Mouse (Mus musculus) A20 (cell line): ENCODE measurements around the gene Hcrtr2.

Source experiments
- DNase-seq: peaks from one replicate; pipeline ENCODE4 v3.0.0-alpha.2; 2011; ENCODE audit warnings: low read depth, low spot score

Hcrtr2 gene

GRCm38 (mm10) chr9:76235945-76236503 lies 87.6 kb downstream of the Hcrtr2 start:
- no peak for DNase-seq

- no peak for DNase-seq
Observed at GRCm38 (mm10) chr9:76234899-76235298, 88.8 kb downstream of the Hcrtr2 start.

GRCm38 (mm10) chr9:76230400-76230799 lies 93.3 kb downstream of the Hcrtr2 start:
- no peak for DNase-seq

GRCm38 (mm10) chr9:76217178-76217975 lies 106.3 kb downstream of the Hcrtr2 start:
- DNase-seq = no peak

GRCm38 (mm10) chr9:76214678-76215077 lies 109.0 kb downstream of the Hcrtr2 start:
- no peak for DNase-seq

GRCm38 (mm10) chr9:76213557-76213956 lies 110.1 kb downstream of the Hcrtr2 start, which contains the start of gene Gfral:
Gfral (minus strand) TSS chr9:76213657.
- no peak for DNase-seq

- no peak for DNase-seq
Observed at GRCm38 (mm10) chr9:76196917-76197316, 126.7 kb downstream of the Hcrtr2 start.

- DNase-seq = no peak
Observed at GRCm38 (mm10) chr9:76179221-76179620, 144.4 kb downstream of the Hcrtr2 start.
